Mouse (Mus musculus) naive thymus-derived CD4-positive, alpha-beta T cell, adult 2 months (primary cell): ENCODE results near the gene Gm2564.
"Not testable (repeated sequence)": the region's sequence is repeated elsewhere in the genome, so short reads cannot be mapped to it uniquely, and the experiment has no call there.

Source experiments
- DNase-seq: peaks from one replicate; pipeline ENCODE4 v3.0.0-alpha.2; 2011; ENCODE audit warnings: low read depth

The Gm2564 gene

GRCm38 (mm10) chr4:42629419-42629818, at the start of gene Gm2564:
Gm2564 (plus strand) TSS chr4:42629719.
- not testable (repeated sequence) for DNase-seq

GRCm38 (mm10) chr4:42611895-42612294, 17.6 kb upstream of the Gm2564 start, which contains the start of gene Gm10591:
Gm10591 (plus strand) TSS chr4:42612195.
- DNase-seq, result not testable (repeated sequence)

DNA sequence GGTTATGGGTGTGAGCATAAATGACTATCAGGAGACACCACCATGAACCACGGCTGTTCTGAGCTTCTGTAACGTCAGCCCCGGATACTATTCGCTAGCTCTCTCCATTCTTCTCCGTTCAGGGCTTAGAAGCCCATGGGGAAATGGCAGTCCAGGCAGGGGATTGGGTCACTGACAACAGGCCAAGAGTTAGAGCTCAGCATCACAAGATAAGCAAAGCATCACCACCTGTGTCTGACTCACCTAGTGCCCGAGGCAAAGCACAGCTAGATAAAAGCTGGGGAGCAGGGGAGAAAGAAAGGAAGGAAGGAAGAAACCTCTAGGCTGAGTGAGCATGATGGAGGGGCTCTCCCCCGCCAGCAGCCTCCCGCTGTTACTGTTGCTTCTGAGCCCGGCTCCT, 25.4 kb downstream of the Gm2564 start, which contains the start of gene Ccl27b:
Gene Ccl27b (plus strand): TSS at position 301 of the 400 bp plus-strand sequence.
- not testable (repeated sequence) for DNase-seq

DNA sequence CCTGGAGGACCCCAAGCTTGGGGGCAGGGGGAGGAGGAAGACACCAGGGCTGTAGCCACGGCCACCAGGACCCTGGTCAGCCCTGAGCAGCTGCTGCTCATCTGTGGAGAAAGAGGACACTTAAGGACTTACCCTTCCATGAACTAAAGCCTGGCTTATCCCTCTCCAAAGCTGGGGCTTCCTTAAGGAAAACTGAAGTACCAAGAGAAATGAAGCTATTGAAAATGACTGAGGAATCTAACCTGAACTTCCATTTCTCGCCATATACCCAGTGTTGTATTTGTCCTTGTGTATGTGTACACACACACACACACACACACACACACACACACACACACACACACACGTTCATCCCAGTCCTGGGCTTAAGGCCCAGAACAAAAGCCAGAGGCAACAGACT, 32.3 kb downstream of the Gm2564 start, which contains the start of gene Il11ra2:
Gene Il11ra2 (minus strand): TSS at position 101 of the 400 bp plus-strand sequence.
- DNase-seq, result not testable (repeated sequence)

- not testable (repeated sequence) for DNase-seq
Observed at GRCm38 (mm10) chr4:42675415-42675814, 45.9 kb downstream of the Gm2564 start.

DNA sequence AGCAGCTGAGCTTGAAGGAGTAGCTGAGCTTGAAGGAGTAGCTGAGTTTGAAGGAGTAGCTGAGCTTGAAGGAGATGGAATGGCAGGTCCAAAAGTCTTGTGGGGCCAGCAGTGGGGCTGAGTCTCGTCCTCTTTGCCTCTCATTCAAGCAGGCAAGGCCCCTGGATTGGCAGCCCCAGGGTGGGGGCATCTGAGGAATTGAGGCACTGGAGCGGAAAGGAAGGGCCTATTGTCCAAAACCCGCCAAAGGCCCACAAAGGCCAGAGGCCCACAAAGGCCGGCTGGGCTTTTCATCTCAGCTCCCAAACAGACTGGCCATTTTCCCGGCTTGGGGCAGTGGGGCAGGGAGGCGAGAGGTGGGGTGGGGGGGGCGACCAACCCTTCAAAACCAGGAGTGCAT, 49.8 kb downstream of the Gm2564 start:
- not testable (repeated sequence) for DNase-seq

GRCm38 (mm10) chr4:42680374-42681356, 51.1 kb downstream of the Gm2564 start:
- DNase-seq, result not testable (repeated sequence)
